Mouse (Mus musculus) neural tube, embryonic 12.5 days (tissue): Measurements from ENCODE around the gene Tubg2. TPM values are rescaled to one million over a fixed set of nuclear protein-coding genes. Genes with fewer than 3 reads are reported as not detected.
"Not testable (repeated sequence)": the region's sequence is repeated elsewhere in the genome, so short reads cannot be mapped to it uniquely, and the experiment has no call there.

Experiments
- ATAC-seq: fragments of 200-750 bp; cut with Nextera tagmentation; 2 replicates; pipeline ENCODE4 v1.8.0; 2017; ENCODE audit warnings: low read depth, mild to moderate bottlenecking, moderate TSS enrichment, moderate library complexity; ENCODE audit not compliant: low FRiP score
- H3K27ac ChIP-seq: fragments of 300-500 bp; sonication (generic); 2 replicates; pipeline ENCODE4 v1.5.1; 2016
- H3K27me3 ChIP-seq: fragments of 300-500 bp; sonication (generic); replicated peaks from 2 replicates; pipeline ENCODE4 v1.6.1; 2016; ENCODE audit warnings: mild to moderate bottlenecking
- H3K36me3 ChIP-seq: fragments of 300-500 bp; sonication (generic); 2 replicates; pipeline ENCODE4 v1.6.1; 2016; ENCODE audit warnings: mild to moderate bottlenecking
- H3K4me1 ChIP-seq: fragments of 300-500 bp; sonication (generic); 2 replicates; pipeline ENCODE4 v1.6.1; 2016
- H3K4me2 ChIP-seq: fragments of 300-500 bp; sonication (generic); replicated peaks from 2 replicates; pipeline ENCODE4 v1.6.1; 2016; ENCODE audit warnings: mild to moderate bottlenecking
- H3K4me3 ChIP-seq: fragments of 300-500 bp; sonication (generic); 2 replicates; pipeline ENCODE4 v1.5.1; 2016
- H3K9ac ChIP-seq: fragments of 300-500 bp; sonication (generic); 2 replicates; pipeline ENCODE4 v1.6.1; 2016; ENCODE audit warnings: mild to moderate bottlenecking
- H3K9me3 ChIP-seq: fragments of 300-500 bp; sonication (generic); 2 replicates; pipeline ENCODE4 v1.6.1; 2016; ENCODE audit warnings: mild to moderate bottlenecking
- WGBS: fragments of 180-500 bp; shearing (Covaris S2); methylation state at CpG from one replicate; pipeline ENCODE4 v1.1.7; 2016; 5-methylcytosine and 5-hydroxymethylcytosine counted together
- polyA plus RNA-seq: library from polyadenylated mRNA; unstranded; fragments of >200 nt; fragmentation: Nextera tagmentation; extraction: Ambion mirVana; gene quantifications from 2 replicates; pipeline ENCODE4 v1.2.1, GENCODE M21; 2016

Tubg2 gene
- polyA plus RNA-seq, 1 experiment from 2014 or later, result 13.4 TPM

- H3K4me1 ChIP-seq, result peaks cover 19% of the 10 kb centered on the region
- not testable (repeated sequence) for H3K27ac ChIP-seq, H3K4me2 ChIP-seq, ATAC-seq, H3K4me3 ChIP-seq, H3K9me3 ChIP-seq, H3K9ac ChIP-seq
- peaks cover 21% of the 10 kb centered on the region for H3K36me3 ChIP-seq
- 74% methylated on average over 8 of the region's 8 CpGs for WGBS
- H3K27me3 ChIP-seq, result peaks cover 60% of the 10 kb centered on the region
Measured at GRCm38 (mm10) chr11:101160981-101161505, 5.3 kb downstream of the Tubg2 start.

GRCm38 (mm10) chr11:101161551-101161950 is 5.8 kb downstream of the Tubg2 start:
- H3K4me2 ChIP-seq, result no peak overlapping the region
- no peaks in the 10 kb centered on the region for H3K9me3 ChIP-seq
- H3K27ac ChIP-seq, result no peak overlapping the region
- no peak for ATAC-seq
- WGBS, result 86% methylated on average over 15 of the region's 15 CpGs
- H3K4me1 ChIP-seq, result peaks cover 14% of the 10 kb centered on the region
- peaks cover 21% of the 10 kb centered on the region for H3K36me3 ChIP-seq
- H3K9ac ChIP-seq, result no peak overlapping the region
- H3K27me3 ChIP-seq, result peaks cover 61% of the 10 kb centered on the region
- H3K4me3 ChIP-seq, result no peak overlapping the region

GRCm38 (mm10) chr11:101162301-101162700 is 6.6 kb downstream of the Tubg2 start:
- no peak overlapping the region for H3K4me2 ChIP-seq
- H3K27me3 ChIP-seq, result peaks cover 69% of the 10 kb centered on the region
- WGBS, result 48% methylated on average over 5 of the region's 5 CpGs
- H3K9me3 ChIP-seq, result no peaks in the 10 kb centered on the region
- 0 out of 2 replicates have a peak overlapping the region, but pooled peaks have one; percentile 0 for H3K9ac ChIP-seq
- H3K36me3 ChIP-seq, result peaks cover 26% of the 10 kb centered on the region
- peaks cover 13% of the 10 kb centered on the region for H3K4me1 ChIP-seq
- ATAC-seq, result no peak
- H3K27ac ChIP-seq, result no peak overlapping the region
- no peak overlapping the region for H3K4me3 ChIP-seq

GRCm38 (mm10) chr11:101162772-101163171 is 7.1 kb downstream of the Tubg2 start:
- H3K27ac ChIP-seq, result no peak overlapping the region
- WGBS, result 45% methylated on average over 5 of the region's 5 CpGs
- peaks cover 13% of the 10 kb centered on the region for H3K4me1 ChIP-seq
- H3K27me3 ChIP-seq, result peaks cover 73% of the 10 kb centered on the region
- H3K9me3 ChIP-seq, result no peaks in the 10 kb centered on the region
- no peak overlapping the region for H3K4me3 ChIP-seq
- H3K9ac ChIP-seq, result no peak overlapping the region
- peaks cover 30% of the 10 kb centered on the region for H3K36me3 ChIP-seq
- H3K4me2 ChIP-seq, result no peak overlapping the region
- ATAC-seq, result no peak

- H3K9me3 ChIP-seq, result no peaks in the 10 kb centered on the region
- H3K27me3 ChIP-seq, result peaks cover 78% of the 10 kb centered on the region
- H3K4me3 ChIP-seq, result peak overlapping the region; percentile 26
- H3K27ac ChIP-seq, result no peak overlapping the region
- peak overlapping the region; percentile 55 for H3K4me2 ChIP-seq
- no peak overlapping the region for H3K9ac ChIP-seq
- ATAC-seq, result no peak
- WGBS, result 6% methylated on average over 49 of the region's 49 CpGs
- H3K4me1 ChIP-seq, result peaks cover 13% of the 10 kb centered on the region
- H3K36me3 ChIP-seq, result peaks cover 31% of the 10 kb centered on the region
Measured at GRCm38 (mm10) chr11:101163476-101164350, 8.0 kb downstream of the Tubg2 start.

GRCm38 (mm10) chr11:101164351-101164665 is 8.6 kb downstream of the Tubg2 start:
- Histone ChIP-seq H3K4me3 (peak overlapping the region; percentile 26), H3K4me1 (peaks cover 19% of the 10 kb centered on the region), H3K27me3 (peaks cover 84% of the 10 kb centered on the region), H3K9me3 (no peaks in the 10 kb centered on the region), H3K4me2 (peak overlapping the region; percentile 55), H3K27ac (no peak overlapping the region), H3K9ac (no peak overlapping the region), H3K36me3 (peaks cover 31% of the 10 kb centered on the region)
- no peak for ATAC-seq
- 4% methylated on average over 21 of the region's 21 CpGs for WGBS

GRCm38 (mm10) chr11:101164677-101165580 is 9.2 kb downstream of the Tubg2 start:
- peak overlapping the region; percentile 55; the same call in 1 of the 2 replicates for H3K4me2 ChIP-seq
- no peak overlapping the region; the same call in 1 of the 2 replicates for H3K4me3 ChIP-seq
- WGBS, result 9% methylated on average over 35 of the region's 35 CpGs
- no peaks in the 10 kb centered on the region for H3K9me3 ChIP-seq
- peaks cover 89% of the 10 kb centered on the region for H3K27me3 ChIP-seq
- no peak for ATAC-seq
- H3K4me1 ChIP-seq, result peaks cover 26% of the 10 kb centered on the region
- H3K9ac ChIP-seq, result no peak overlapping the region
- H3K36me3 ChIP-seq, result peaks cover 31% of the 10 kb centered on the region
- no peak overlapping the region for H3K27ac ChIP-seq

GRCm38 (mm10) chr11:101166357-101166756 is 10.7 kb downstream of the Tubg2 start:
- Histone ChIP-seq H3K4me1 (peaks cover 35% of the 10 kb centered on the region), H3K4me2 (no peak overlapping the region)

GRCm38 (mm10) chr11:101167211-101167962 is 11.7 kb downstream of the Tubg2 start:
- no peak overlapping the region for H3K9ac ChIP-seq
- H3K27me3 ChIP-seq, result peaks cover 79% of the 10 kb centered on the region
- no peaks in the 10 kb centered on the region for H3K9me3 ChIP-seq
- H3K36me3 ChIP-seq, result peaks cover 25% of the 10 kb centered on the region
- H3K27ac ChIP-seq, result no peak overlapping the region
- ATAC-seq, result no peak
- 43% methylated on average over 19 of the region's 19 CpGs for WGBS
- H3K4me2 ChIP-seq, result no peak overlapping the region
- peaks cover 39% of the 10 kb centered on the region for H3K4me1 ChIP-seq
- H3K4me3 ChIP-seq, result no peak overlapping the region

More at GRCm38 (mm10) chr11:101166357-101166756, 10.7 kb downstream of the Tubg2 start:
- WGBS, result 29% methylated on average over 14 of the region's 14 CpGs
- H3K9ac ChIP-seq, result no peak overlapping the region
- H3K27ac ChIP-seq, result no peak overlapping the region
- H3K36me3 ChIP-seq, result peaks cover 31% of the 10 kb centered on the region
- H3K27me3 ChIP-seq, result peaks cover 89% of the 10 kb centered on the region
- H3K4me3 ChIP-seq, result no peak overlapping the region
- no peaks in the 10 kb centered on the region for H3K9me3 ChIP-seq
- no peak for ATAC-seq

- Histone ChIP-seq H3K4me2 (0 out of 2 replicates have a peak overlapping the region, but pooled peaks have one; percentile 86), H3K9me3 (no peaks in the 10 kb centered on the region), H3K36me3 (peaks cover 25% of the 10 kb centered on the region), H3K27ac (no peak overlapping the region), H3K4me1 (peaks cover 42% of the 10 kb centered on the region), H3K27me3 (peaks cover 75% of the 10 kb centered on the region), H3K9ac (no peak overlapping the region), H3K4me3 (no peak overlapping the region)
- 42% methylated on average over 8 of the region's 8 CpGs for WGBS
- no peak for ATAC-seq
Measured at GRCm38 (mm10) chr11:101167963-101168300, 12.2 kb downstream of the Tubg2 start.

GRCm38 (mm10) chr11:101168301-101168980 is 12.7 kb downstream of the Tubg2 start:
- WGBS, result 62% methylated on average over 18 of the region's 18 CpGs
- peaks cover 75% of the 10 kb centered on the region for H3K27me3 ChIP-seq
- H3K4me2 ChIP-seq, result peak overlapping the region; percentile 86
- peaks cover 20% of the 10 kb centered on the region for H3K36me3 ChIP-seq
- H3K4me3 ChIP-seq, result no peak overlapping the region
- no peak for ATAC-seq
- H3K27ac ChIP-seq, result no peak overlapping the region
- H3K4me1 ChIP-seq, result peaks cover 47% of the 10 kb centered on the region
- no peaks in the 10 kb centered on the region for H3K9me3 ChIP-seq
- H3K9ac ChIP-seq, result no peak overlapping the region
